Mouse (Mus musculus) stomach, postnatal 0 days (tissue): ENCODE data around the gene Tubd1.

Experiments
- CTCF ChIP-seq: IDR thresholded peaks from 2 replicates; pipeline ENCODE4 v1.5.1; 2016; ENCODE audit warnings: antibody characterized with exemption, low read depth, mild to moderate bottlenecking, moderate library complexity
- EP300 ChIP-seq: optimal IDR thresholded peaks from 2 replicates; pipeline ENCODE3; 2016; ENCODE audit warnings: antibody characterized with exemption

DNA sequence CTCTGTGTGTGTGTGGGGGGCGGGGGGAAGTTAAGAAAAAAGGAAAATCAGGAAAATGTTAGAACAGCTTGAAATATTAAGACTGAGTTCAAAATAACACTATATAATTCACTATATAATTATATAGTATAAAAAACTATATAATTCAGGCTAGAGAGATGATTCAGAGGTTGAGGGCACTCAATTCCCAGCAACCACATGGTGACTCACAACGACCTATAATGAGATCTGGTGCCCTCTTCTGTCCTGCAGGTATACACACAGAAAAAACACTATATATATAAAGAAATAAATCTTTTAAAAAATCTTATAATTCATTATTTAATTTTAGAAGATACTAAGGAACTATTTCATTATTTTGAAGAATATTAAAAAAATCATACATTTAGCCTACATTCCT is 36.8 kb upstream of the Tubd1 start:
- TF ChIP-seq CTCF (no peak), EP300 (no peak)
